Mouse (Mus musculus): ENCODE data around the gene Sult2b1. TPM values are rescaled to one million over a fixed set of nuclear protein-coding genes. Genes with fewer than 3 reads are reported as not detected.

Sult2b1 gene
- polyA plus RNA-seq, 1 experiment from 2014 or later, result 5.2 TPM

GRCm38 (mm10) chr7:45705873-45706281 is 78.6 kb downstream of the Sult2b1 start:
- 4% methylated on average over 7 of the region's 7 CpGs for WGBS
- peaks cover 85% of the 10 kb centered on the region for H3K4me1 ChIP-seq (replicated peaks)
- peak overlapping the region; percentile 74 for H3K27ac ChIP-seq (replicated peaks)
- ATAC-seq (ENCODE audit: low read depth), result no peak
- H3K9me3 ChIP-seq, result no peaks in the 10 kb centered on the region
- H3K27me3 ChIP-seq, result no peaks in the 10 kb centered on the region
- peak overlapping the region; percentile 99 for H3K4me2 ChIP-seq
- peaks cover 15% of the 10 kb centered on the region for H3K36me3 ChIP-seq
- H3K9ac ChIP-seq, result peak overlapping the region; percentile 82
- H3K4me3 ChIP-seq, result peak overlapping the region; percentile 60

- H3K4me3 ChIP-seq, result peak overlapping the region; percentile 60
- H3K4me1 ChIP-seq (replicated peaks), result peaks cover 88% of the 10 kb centered on the region
- H3K27me3 ChIP-seq, result 0 out of 2 replicates have a peak, but pooled peaks cover 1% of the 10 kb centered on the region
- peak overlapping the region; percentile 99 for H3K4me2 ChIP-seq
- no peaks in the 10 kb centered on the region for H3K9me3 ChIP-seq
- H3K36me3 ChIP-seq, result peaks cover 11% of the 10 kb centered on the region
- ATAC-seq (ENCODE audit: low read depth), result no peak
- H3K9ac ChIP-seq, result peak overlapping the region; percentile 82
- WGBS, result under 1% methylated on average over 21 of the region's 21 CpGs
- H3K27ac ChIP-seq (replicated peaks), result peak overlapping the region; percentile 74
Observed at GRCm38 (mm10) chr7:45705443-45705864, 79.0 kb downstream of the Sult2b1 start.

GRCm38 (mm10) chr7:45704730-45705442 is 79.6 kb downstream of the Sult2b1 start, which contains the start of gene Dbp:
TSS of gene Dbp (plus strand) at chr7:45705088.
- H3K9ac ChIP-seq, result peak within 1 kb of the TSS; percentile 82
- 0 out of 2 replicates have a peak, but pooled peaks cover 7% of the 10 kb centered on the region for H3K27me3 ChIP-seq
- H3K4me2 ChIP-seq, result peak within 1 kb of the TSS; percentile 99
- H3K27ac ChIP-seq (replicated peaks), result peak within 1 kb of the TSS; percentile 92
- peak within 1 kb of the TSS; percentile 60 for H3K4me3 ChIP-seq
- peaks cover 89% of the 10 kb centered on the region for H3K4me1 ChIP-seq (replicated peaks)
- WGBS, result under 1% methylated on average over 36 of the region's 36 CpGs
- peaks cover 5% of the 10 kb centered on the region; the same call in 1 of the 2 replicates for H3K36me3 ChIP-seq
- no peaks in the 10 kb centered on the region for H3K9me3 ChIP-seq
- peak; percentile 84 for ATAC-seq (ENCODE audit: low read depth)

GRCm38 (mm10) chr7:45704046-45704559 is 80.4 kb downstream of the Sult2b1 start:
- Histone ChIP-seq H3K9me3 (no peaks in the 10 kb centered on the region), H3K4me1 (replicated peaks) (peaks cover 89% of the 10 kb centered on the region), H3K4me2 (peak overlapping the region; percentile 99), H3K4me3 (peak overlapping the region; percentile 60), H3K27me3 (peaks cover 14% of the 10 kb centered on the region), H3K27ac (replicated peaks) (peak overlapping the region; percentile 92), H3K36me3 (no peaks in the 10 kb centered on the region), H3K9ac (peak overlapping the region; percentile 75)
- peak; percentile 60 for ATAC-seq (ENCODE audit: low read depth)
- WGBS, result under 1% methylated on average over 13 of the region's 13 CpGs

GRCm38 (mm10) chr7:45703521-45704033 is 80.9 kb downstream of the Sult2b1 start:
- Histone ChIP-seq H3K9me3 (no peaks in the 10 kb centered on the region), H3K4me2 (peak overlapping the region; percentile 99), H3K27me3 (peaks cover 19% of the 10 kb centered on the region), H3K27ac (replicated peaks) (peak overlapping the region; percentile 92), H3K4me1 (replicated peaks) (peaks cover 89% of the 10 kb centered on the region), H3K36me3 (no peaks in the 10 kb centered on the region), H3K9ac (peak overlapping the region; percentile 75), H3K4me3 (peak overlapping the region; percentile 60)
- ATAC-seq (ENCODE audit: low read depth), result no peak
- WGBS, result 37% methylated on average over 12 of the region's 12 CpGs

GRCm38 (mm10) chr7:45702809-45703520 is 81.5 kb downstream of the Sult2b1 start:
- Histone ChIP-seq H3K9ac (peak overlapping the region; percentile 75), H3K27ac (replicated peaks) (peak overlapping the region; percentile 92), H3K36me3 (no peaks in the 10 kb centered on the region), H3K4me1 (replicated peaks) (peaks cover 86% of the 10 kb centered on the region), H3K4me3 (peak overlapping the region; percentile 60; the same call in 1 of the 2 replicates), H3K4me2 (peak overlapping the region; percentile 99), H3K27me3 (peaks cover 24% of the 10 kb centered on the region), H3K9me3 (no peaks in the 10 kb centered on the region)
- no peak for ATAC-seq (ENCODE audit: low read depth)
- WGBS, result 92% methylated on average over 17 of the region's 17 CpGs

GRCm38 (mm10) chr7:45702316-45702715 is 82.2 kb downstream of the Sult2b1 start:
- 87% methylated on average over 11 of the region's 11 CpGs for WGBS
- H3K9ac ChIP-seq, result no peak overlapping the region
- no peak overlapping the region for H3K27ac ChIP-seq (replicated peaks)
- ATAC-seq (ENCODE audit: low read depth), result no peak
- H3K4me2 ChIP-seq, result 0 out of 2 replicates have a peak overlapping the region, but pooled peaks have one; percentile 99
- peaks cover 27% of the 10 kb centered on the region for H3K27me3 ChIP-seq
- H3K4me3 ChIP-seq, result no peak overlapping the region
- H3K36me3 ChIP-seq, result no peaks in the 10 kb centered on the region
- H3K4me1 ChIP-seq (replicated peaks), result peaks cover 80% of the 10 kb centered on the region
- H3K9me3 ChIP-seq, result no peaks in the 10 kb centered on the region

- Histone ChIP-seq H3K4me1 (replicated peaks) (peaks cover 73% of the 10 kb centered on the region), H3K27ac (replicated peaks) (no peak overlapping the region), H3K4me2 (peak overlapping the region; percentile 88), H3K9me3 (no peaks in the 10 kb centered on the region), H3K36me3 (no peaks in the 10 kb centered on the region), H3K27me3 (peaks cover 27% of the 10 kb centered on the region), H3K9ac (peak overlapping the region; percentile 67; the same call in 1 of the 2 replicates), H3K4me3 (peak overlapping the region; percentile 52)
- WGBS, result 79% methylated on average over 11 of the region's 11 CpGs
- no peak for ATAC-seq (ENCODE audit: low read depth)
Observed at GRCm38 (mm10) chr7:45701607-45702006, 82.9 kb downstream of the Sult2b1 start.

GRCm38 (mm10) chr7:45701072-45701471 is 83.4 kb downstream of the Sult2b1 start:
- Histone ChIP-seq H3K27me3 (peaks cover 27% of the 10 kb centered on the region), H3K9me3 (no peaks in the 10 kb centered on the region), H3K27ac (replicated peaks) (peak overlapping the region; percentile 76), H3K4me2 (peak overlapping the region; percentile 88), H3K4me1 (replicated peaks) (peaks cover 67% of the 10 kb centered on the region), H3K4me3 (peak overlapping the region; percentile 52), H3K36me3 (no peaks in the 10 kb centered on the region), H3K9ac (peak overlapping the region; percentile 67)
- ATAC-seq (ENCODE audit: low read depth), result no peak
- 21% methylated on average over 11 of the region's 11 CpGs for WGBS

- peak overlapping the region; percentile 88 for H3K4me2 ChIP-seq
- peak overlapping the region; percentile 80 for H3K27ac ChIP-seq (replicated peaks)
- H3K27me3 ChIP-seq, result peaks cover 27% of the 10 kb centered on the region
- no peaks in the 10 kb centered on the region for H3K36me3 ChIP-seq
- peaks cover 61% of the 10 kb centered on the region for H3K4me1 ChIP-seq (replicated peaks)
- ATAC-seq (ENCODE audit: low read depth), result peak; percentile 7; the same call in 1 of the 2 replicates
- peak overlapping the region; percentile 81 for H3K9ac ChIP-seq
- H3K4me3 ChIP-seq, result peak overlapping the region; percentile 52
- no peaks in the 10 kb centered on the region for H3K9me3 ChIP-seq
- WGBS, result 1% methylated on average over 20 of the region's 20 CpGs
Observed at GRCm38 (mm10) chr7:45700301-45701015, 84.0 kb downstream of the Sult2b1 start.

- peaks cover 27% of the 10 kb centered on the region for H3K27me3 ChIP-seq
- peak within 1 kb of the TSS; percentile 81 for H3K9ac ChIP-seq
- H3K4me2 ChIP-seq, result peak within 1 kb of the TSS; percentile 88
- ATAC-seq (ENCODE audit: low read depth), result peak; percentile 1; the same call in 1 of the 2 replicates
- peaks cover 57% of the 10 kb centered on the region for H3K4me1 ChIP-seq (replicated peaks)
- peak within 1 kb of the TSS; percentile 80 for H3K27ac ChIP-seq (replicated peaks)
- H3K36me3 ChIP-seq, result no peaks in the 10 kb centered on the region
- peak within 1 kb of the TSS; percentile 52 for H3K4me3 ChIP-seq
- 1% methylated on average over 33 of the region's 36 CpGs for WGBS
- H3K9me3 ChIP-seq, result no peaks in the 10 kb centered on the region
Observed at GRCm38 (mm10) chr7:45699523-45700141, 84.8 kb downstream of the Sult2b1 start, which contains the start of gene Car11. TSS of gene Car11 (plus strand) at chr7:45699843.

Data from neural tube, embryonic 13.5 days (tissue).